Mouse (Mus musculus) adrenal gland, postnatal 10 days (tissue): ENCODE measurements around the gene Vopp1. TPM values are rescaled to one million over a fixed set of nuclear protein-coding genes. Genes with fewer than 3 reads are reported as not detected.

Experiments used
- DNase-seq: peaks from one replicate; pipeline ENCODE4 v3.0.0; 2021; ENCODE audit warnings: mixed read lengths
- total RNA-seq, 2 experiments: library from RNA; stranded (reverse); gene quantifications; 2 replicates each; pipeline ENCODE4 v1.2.3; 2021

Gene Vopp1
- total RNA-seq, 2 experiments from 2014 or later: 16.7 to 23.0 TPM

- DNase-seq: peak; percentile 96
Observed at GRCm38 (mm10) chr6:57702743-57703499, 122.0 kb downstream of the Vopp1 start.

- DNase-seq: peak; percentile 52
Observed at GRCm38 (mm10) chr6:57702376-57702742, 122.6 kb downstream of the Vopp1 start, which contains the start of gene Lancl2. Gene Lancl2, plus strand, starts transcription at chr6:57702540.

GRCm38 (mm10) chr6:57701686-57702085 lies 123.3 kb downstream of the Vopp1 start:
- DNase-seq: no peak

- DNase-seq: peak; percentile 13
Observed at GRCm38 (mm10) chr6:57693116-57693515, 131.8 kb downstream of the Vopp1 start.

- DNase-seq: peak; percentile 94
Observed at GRCm38 (mm10) chr6:57691467-57692261, 133.3 kb downstream of the Vopp1 start, which contains the start of gene Pyurf. Gene Pyurf, minus strand, starts transcription at chr6:57692078.

GRCm38 (mm10) chr6:57684156-57684555 lies 140.8 kb downstream of the Vopp1 start:
- no peak for DNase-seq

Other genes starting within 250 kb of the Vopp1 start
- 1 to 10 TPM; 8.3 to 8.8 TPM for gene Herc6, start 244.2 kb downstream of the Vopp1 start, total RNA-seq
- gene Pyurf, start 133.1 kb downstream of the Vopp1 start, total RNA-seq: 10 to 100 TPM; 19.4 to 24.0 TPM
- gene Lancl2, start 122.6 kb downstream of the Vopp1 start, total RNA-seq: 10 to 100 TPM; 20.2 to 22.2 TPM
- not detected for gene Vmn1r21, start 25.2 kb upstream of the Vopp1 start, total RNA-seq
- not detected for gene Vmn1r22, start 82.9 kb upstream of the Vopp1 start, total RNA-seq
- not detected for gene Vmn1r23, start 101.7 kb upstream of the Vopp1 start, total RNA-seq
- not detected for gene Vmn1r24, start 136.3 kb upstream of the Vopp1 start, total RNA-seq
- gene Vmn1r25, start 155.7 kb upstream of the Vopp1 start, total RNA-seq: not detected
- gene Vmn1r26, start 190.0 kb upstream of the Vopp1 start, total RNA-seq: not detected